27 mouse cellular contexts compared by ENCODE assay signal in the genomic region with DNA sequence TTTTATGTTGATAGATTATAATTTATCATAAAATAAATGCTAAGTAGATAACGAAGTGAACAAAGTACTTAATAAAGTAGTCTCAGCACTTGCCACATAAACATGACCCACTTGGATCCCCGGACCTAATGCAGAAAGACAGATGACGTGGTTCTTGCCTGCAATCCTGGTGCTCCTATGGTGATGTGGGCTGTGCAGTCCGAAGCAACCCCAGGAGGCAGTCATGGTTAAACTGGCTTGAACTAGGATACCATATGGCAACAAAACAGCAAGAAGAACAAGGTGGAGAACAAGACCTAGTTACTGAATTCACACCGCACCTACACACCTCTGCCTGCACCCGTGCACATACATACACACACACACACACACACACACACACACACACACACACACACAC.
DNase-seq lines count a peak whose midpoint lies in the region; ATAC-seq lines count a peak whose summit lies in the region.
"Had no signal": no experiment of that assay in that cellular context is flagged by ENCODE, and none has a peak within 500 bp of the region (broad histone marks: within the 10 kb centered on the region; RNA-seq: fewer than 3 reads in every experiment).

No protein-coding gene starts in this region.

- ATAC-seq in midbrain, embryonic 13.5 days = peak; percentile 45; the same call in 1 of the 2 replicates
- no peak for ATAC-seq in erythroid progenitor cell, adult 5-6 weeks (replicated peaks; ENCODE audit: low FRiP score, poor library complexity, severe bottlenecking)
- ATAC-seq: activated CD4-positive, CD25-positive, alpha-beta regulatory T cell, adult 4 months; forebrain, embryonic 15.5 days; intestine, embryonic 16.5 days had no signal

- no peak overlapping the region for H3K4me2 ChIP-seq in midbrain, embryonic 13.5 days (replicated peaks)
- H3K4me2 ChIP-seq: embryonic facial prominence, embryonic 12.5 days; forebrain, embryonic 15.5 days; limb, embryonic 13.5 days; liver, embryonic 11.5 days; lung, embryonic 15.5 days; midbrain, embryonic 12.5 days; neural tube, embryonic 15.5 days had no signal

- no peak overlapping the region for H3K4me3 ChIP-seq in midbrain, embryonic 13.5 days (replicated peaks)
- no peak overlapping the region for H3K4me3 ChIP-seq in midbrain, embryonic 10.5 days
- H3K4me3 ChIP-seq: embryonic facial prominence, embryonic 12.5 days; forebrain, embryonic 10.5 days; forebrain, embryonic 15.5 days; limb, embryonic 13.5 days; lung, embryonic 15.5 days; midbrain, embryonic 12.5 days; neural tube, embryonic 15.5 days had no signal

- no peaks in the 10 kb centered on the region for H3K9me3 ChIP-seq in midbrain, embryonic 13.5 days
- no peaks in the 10 kb centered on the region for H3K9me3 ChIP-seq in midbrain, embryonic 10.5 days (replicated peaks)
- H3K9me3 ChIP-seq: embryonic facial prominence, embryonic 12.5 days; forebrain, embryonic 10.5 days; forebrain, embryonic 15.5 days; limb, embryonic 13.5 days; lung, embryonic 15.5 days; midbrain, embryonic 12.5 days; neural tube, embryonic 15.5 days had no signal

- H3K27me3 ChIP-seq in midbrain, embryonic 13.5 days = no peaks in the 10 kb centered on the region
- no peaks in the 10 kb centered on the region for H3K27me3 ChIP-seq in midbrain, embryonic 10.5 days (ENCODE audit: low read depth, poor library complexity, severe bottlenecking)
- H3K27me3 ChIP-seq: CH12.LX; embryonic facial prominence, embryonic 12.5 days; forebrain, embryonic 15.5 days; limb, embryonic 13.5 days; lung, embryonic 15.5 days; midbrain, embryonic 12.5 days; neural tube, embryonic 15.5 days had no signal

- no peak overlapping the region for H3K27ac ChIP-seq in midbrain, embryonic 13.5 days
- no peak overlapping the region for H3K27ac ChIP-seq in midbrain, embryonic 10.5 days (replicated peaks)
- H3K27ac ChIP-seq: embryonic facial prominence, embryonic 12.5 days; forebrain, embryonic 10.5 days; forebrain, embryonic 15.5 days; kidney, postnatal 0 days; limb, embryonic 13.5 days; lung, embryonic 15.5 days; midbrain, embryonic 12.5 days; neural tube, embryonic 15.5 days had no signal

- peaks cover 5% of the 10 kb centered on the region; the same call in 1 of the 2 replicates for H3K4me1 ChIP-seq in midbrain, embryonic 13.5 days (replicated peaks)
- H3K4me1 ChIP-seq in midbrain, embryonic 10.5 days = no peaks in the 10 kb centered on the region
- H3K4me1 ChIP-seq: embryonic facial prominence, embryonic 12.5 days; forebrain, embryonic 15.5 days; lung, embryonic 15.5 days; midbrain, embryonic 12.5 days; neural tube, embryonic 15.5 days had no signal

- H3K36me3 ChIP-seq in midbrain, embryonic 13.5 days = no peaks in the 10 kb centered on the region
- no peaks in the 10 kb centered on the region for H3K36me3 ChIP-seq in midbrain, embryonic 10.5 days
- H3K36me3 ChIP-seq: embryonic facial prominence, embryonic 12.5 days; forebrain, embryonic 10.5 days; forebrain, embryonic 15.5 days; limb, embryonic 13.5 days; lung, embryonic 15.5 days; midbrain, embryonic 12.5 days; neural tube, embryonic 15.5 days had no signal

- WGBS in midbrain, embryonic 13.5 days = 78% methylated on average over 6 of the region's 6 CpGs
- 83% methylated on average over 6 of the region's 6 CpGs for WGBS in midbrain, embryonic 10.5 days

- no peak overlapping the region for H3K9ac ChIP-seq in midbrain, embryonic 13.5 days (replicated peaks)
- H3K9ac ChIP-seq: embryonic facial prominence, embryonic 12.5 days; forebrain, embryonic 15.5 days; limb, embryonic 13.5 days; lung, embryonic 15.5 days; midbrain, embryonic 12.5 days; neural tube, embryonic 15.5 days had no signal

- no peak for DNase-seq in midbrain, embryonic 10.5 days (ENCODE audit: low spot score)
- DNase-seq in cerebellum, adult 18-20 months = peak; percentile 77 to 87
- DNase-seq in cerebellum, adult 9-11 months = peak; percentile 93
- DNase-seq in gastrocnemius, postnatal 10 days = no peak
- DNase-seq in kidney, postnatal 36 days = no peak
- DNase-seq: adrenal gland, adult 2 months; adrenal gland, postnatal 36 days; embryo, embryonic 11 days; kidney, adult 8-10 months; layer of hippocampus, adult 9-11 months; right cerebral cortex, adult 18-20 months; spleen, adult 18-20 months; thymus, postnatal 14 days had no signal

Comparison
In these comparisons a context has a peak if more than half of its experiments do, and no peak if none do; other contexts are left out.
1. DNase-seq: peak in cerebellum, adult 18-20 months (2 of 2) and cerebellum, adult 9-11 months (single experiment); none in midbrain, embryonic 10.5 days (single experiment), gastrocnemius, postnatal 10 days (single experiment) and kidney, postnatal 36 days (0 of 2).